Mouse (Mus musculus): Measurements from ENCODE around the gene 1700016K19Rik. TPM values are rescaled to one million over a fixed set of nuclear protein-coding genes. Genes with fewer than 3 reads are reported as not detected.

1700016K19Rik gene
- polyA plus RNA-seq, 1 experiment: not detected

GRCm38 (mm10) chr11:75965674-75966400 lies 33.9 kb upstream of the 1700016K19Rik start:
- peak overlapping the region; percentile 62 for H3K4me3 ChIP-seq (ENCODE audit: insufficient read depth, low read length)
- TF ChIP-seq POLR2A (IDR thresholded peaks at IDR 0.05; ENCODE audit: low read depth, low read length): no peak
- no peak for TF ChIP-seq CTCF (IDR thresholded peaks at IDR 0.05; ENCODE audit: borderline replicate concordance, insufficient read depth, low read length)
- no peaks in the 10 kb centered on the region for H3K4me1 ChIP-seq (ENCODE audit: control insufficient read depth, insufficient read depth, low read length)
- H3K27ac ChIP-seq (ENCODE audit: insufficient read depth, low read length): no peak overlapping the region

DNA sequence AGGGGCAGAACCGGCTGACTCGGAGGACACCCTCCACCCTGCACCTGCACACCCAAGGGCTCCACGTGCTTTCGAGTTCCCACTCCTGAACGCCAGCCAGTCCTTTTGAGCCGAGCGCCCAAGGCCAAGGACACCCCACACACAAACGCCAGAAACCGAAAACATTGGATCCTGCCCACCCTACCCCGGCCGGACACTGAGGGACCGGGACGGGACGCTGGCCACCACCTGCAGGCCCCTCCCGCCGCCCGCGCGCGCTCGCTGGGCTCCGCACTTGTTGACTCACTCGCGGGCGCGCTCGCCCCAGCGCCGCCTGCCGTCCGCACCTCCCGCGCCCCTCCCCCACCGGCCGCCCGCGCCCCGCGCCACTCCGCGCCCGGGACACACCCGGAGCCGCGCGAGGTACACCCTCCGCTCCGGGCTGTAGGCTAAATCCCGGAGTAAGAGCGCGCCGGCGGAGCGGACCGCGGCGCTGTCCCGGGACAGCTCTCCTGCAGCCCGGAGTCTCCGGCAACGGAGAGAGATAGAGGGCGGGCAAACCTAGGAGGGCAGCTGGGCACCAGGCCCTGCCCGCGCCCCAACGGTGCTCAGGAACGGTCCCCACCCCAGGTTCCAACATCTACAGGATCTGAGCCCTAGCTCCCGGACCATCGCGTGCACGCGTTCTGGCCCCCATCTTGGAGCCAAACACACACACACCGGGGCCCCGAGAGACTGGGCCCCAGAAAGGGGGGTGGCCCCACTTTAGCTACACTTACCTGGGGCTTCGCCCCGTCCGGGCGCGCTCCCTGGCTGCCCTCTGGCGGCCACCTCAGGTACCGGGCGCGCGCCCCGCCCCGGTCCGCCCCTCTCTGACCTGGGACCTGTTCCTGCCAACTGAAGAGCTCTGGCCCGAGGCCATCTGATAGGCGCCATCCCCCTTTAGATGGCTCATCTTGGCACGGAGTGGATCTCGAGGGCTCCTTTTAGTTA lies 33.0 kb upstream of the 1700016K19Rik start:
- TF ChIP-seq POLR2A (IDR thresholded peaks at IDR 0.05; ENCODE audit: low read depth, low read length): no peak
- TF ChIP-seq CTCF (IDR thresholded peaks at IDR 0.05; ENCODE audit: borderline replicate concordance, insufficient read depth, low read length): peak; percentile 32; the same call in 1 of the 2 replicates
- Histone ChIP-seq H3K4me3 (ENCODE audit: insufficient read depth, low read length) (peak overlapping the region; percentile 62), H3K27ac (ENCODE audit: insufficient read depth, low read length) (no peak overlapping the region)

DNA sequence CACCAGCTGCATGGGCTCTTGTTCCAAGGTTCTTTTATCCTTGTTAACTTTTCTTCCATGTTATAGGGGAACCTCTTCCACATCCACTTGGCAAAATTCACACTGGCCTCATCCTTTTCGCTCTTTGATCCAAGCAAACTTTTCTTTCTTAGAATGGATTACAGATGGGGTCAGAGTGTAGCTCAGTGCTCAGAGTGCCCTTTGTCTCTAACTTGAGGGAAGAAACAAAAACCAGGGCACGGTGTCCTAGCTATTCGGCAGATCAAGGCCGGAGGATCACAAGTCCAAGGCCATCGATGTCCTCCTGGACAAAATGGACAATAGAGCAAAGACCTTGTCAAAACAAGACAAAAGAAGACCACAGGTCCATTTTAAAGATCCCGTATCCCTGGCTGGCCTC lies 31.0 kb upstream of the 1700016K19Rik start:
- Histone ChIP-seq H3K4me3 (ENCODE audit: insufficient read depth, low read length) (no peak overlapping the region), H3K4me1 (ENCODE audit: control insufficient read depth, insufficient read depth, low read length) (no peaks in the 10 kb centered on the region), H3K27ac (ENCODE audit: insufficient read depth, low read length) (no peak overlapping the region)
- TF ChIP-seq POLR2A (IDR thresholded peaks at IDR 0.05; ENCODE audit: low read depth, low read length): no peak
- no peak for TF ChIP-seq CTCF (IDR thresholded peaks at IDR 0.05; ENCODE audit: borderline replicate concordance, insufficient read depth, low read length)

More for the DNA sequence above, 33.0 kb upstream of the 1700016K19Rik start:
- no peaks in the 10 kb centered on the region for H3K4me1 ChIP-seq (ENCODE audit: control insufficient read depth, insufficient read depth, low read length)

GRCm38 (mm10) chr11:75970629-75971028 lies 29.1 kb upstream of the 1700016K19Rik start:
- Histone ChIP-seq H3K4me1 (ENCODE audit: control insufficient read depth, insufficient read depth, low read length) (no peaks in the 10 kb centered on the region), H3K4me3 (ENCODE audit: insufficient read depth, low read length) (no peak overlapping the region), H3K27ac (ENCODE audit: insufficient read depth, low read length) (no peak overlapping the region)
- TF ChIP-seq POLR2A (IDR thresholded peaks at IDR 0.05; ENCODE audit: low read depth, low read length) (no peak), CTCF (IDR thresholded peaks at IDR 0.05; ENCODE audit: borderline replicate concordance, insufficient read depth, low read length) (no peak)

DNA sequence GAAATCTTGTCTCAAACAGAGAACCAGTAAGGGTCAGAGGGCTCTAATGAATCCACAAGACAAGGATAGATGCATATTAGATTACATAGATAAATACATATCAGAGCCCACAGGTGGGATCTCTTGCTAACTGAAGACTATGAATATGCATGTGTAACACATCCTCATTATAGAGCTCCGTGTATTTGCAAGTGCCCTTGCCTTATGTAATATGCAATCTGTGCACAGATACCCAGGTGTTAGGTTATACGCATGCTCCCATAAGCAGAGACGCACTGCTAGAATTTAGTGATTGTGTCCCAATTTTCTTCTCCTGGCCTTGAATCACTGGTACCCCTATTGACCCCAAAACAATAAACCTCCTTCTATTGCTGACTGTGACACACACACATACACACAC lies 27.5 kb upstream of the 1700016K19Rik start:
- no peak overlapping the region for H3K27ac ChIP-seq (ENCODE audit: insufficient read depth, low read length)
- H3K4me3 ChIP-seq (ENCODE audit: insufficient read depth, low read length): no peak overlapping the region
- no peaks in the 10 kb centered on the region for H3K4me1 ChIP-seq (ENCODE audit: control insufficient read depth, insufficient read depth, low read length)
- TF ChIP-seq POLR2A (IDR thresholded peaks at IDR 0.05; ENCODE audit: low read depth, low read length) (no peak), CTCF (IDR thresholded peaks at IDR 0.05; ENCODE audit: borderline replicate concordance, insufficient read depth, low read length) (no peak)

GRCm38 (mm10) chr11:75972916-75973567 lies 26.7 kb upstream of the 1700016K19Rik start:
- TF ChIP-seq POLR2A (IDR thresholded peaks at IDR 0.05; ENCODE audit: low read depth, low read length) (no peak), CTCF (IDR thresholded peaks at IDR 0.05; ENCODE audit: borderline replicate concordance, insufficient read depth, low read length) (no peak)
- Histone ChIP-seq H3K27ac (ENCODE audit: insufficient read depth, low read length) (no peak overlapping the region), H3K4me1 (ENCODE audit: control insufficient read depth, insufficient read depth, low read length) (no peaks in the 10 kb centered on the region), H3K4me3 (ENCODE audit: insufficient read depth, low read length) (no peak overlapping the region)

DNA sequence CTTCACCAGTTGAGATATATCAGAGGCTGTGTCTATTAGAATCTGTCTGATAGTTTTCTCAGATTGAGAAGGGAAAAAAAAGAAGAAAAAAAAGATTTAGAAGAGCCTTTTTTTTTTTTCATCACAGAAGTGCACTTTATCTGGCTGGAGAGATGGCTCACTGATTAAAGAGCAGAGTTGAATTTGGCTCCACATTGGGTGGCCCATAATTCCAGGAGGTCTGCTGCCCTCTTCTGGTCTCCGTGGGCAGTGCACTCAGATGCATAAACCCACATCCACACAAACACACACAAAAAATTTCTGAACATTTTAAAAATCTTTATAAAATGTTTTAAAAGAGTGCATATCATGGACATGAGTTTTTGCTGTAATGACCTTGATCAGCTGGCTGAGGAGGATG lies 25.7 kb upstream of the 1700016K19Rik start:
- Histone ChIP-seq H3K4me3 (ENCODE audit: insufficient read depth, low read length) (no peak overlapping the region), H3K4me1 (ENCODE audit: control insufficient read depth, insufficient read depth, low read length) (no peaks in the 10 kb centered on the region), H3K27ac (ENCODE audit: insufficient read depth, low read length) (no peak overlapping the region)
- TF ChIP-seq POLR2A (IDR thresholded peaks at IDR 0.05; ENCODE audit: low read depth, low read length) (no peak), CTCF (IDR thresholded peaks at IDR 0.05; ENCODE audit: borderline replicate concordance, insufficient read depth, low read length) (peak; percentile 26; the same call in 1 of the 2 replicates)

DNA sequence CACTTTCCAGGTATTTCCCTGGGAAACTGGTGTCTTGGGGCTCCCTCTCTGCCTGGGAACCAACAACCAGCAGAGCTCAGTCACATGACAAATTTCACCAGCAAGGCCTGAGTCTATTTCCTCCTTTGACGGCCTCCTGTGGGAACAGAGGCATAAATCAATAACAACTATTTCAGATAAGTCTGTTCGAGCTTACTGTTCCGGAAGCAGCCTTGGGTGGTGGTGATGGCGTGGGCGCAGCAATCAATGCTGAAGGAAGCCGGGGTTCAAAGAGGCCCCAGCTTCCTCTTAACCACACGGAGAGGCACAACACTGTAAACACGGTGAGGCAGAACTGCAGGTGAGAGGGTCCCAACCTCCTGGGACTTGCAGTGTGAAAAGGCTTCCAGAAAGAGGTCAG lies 23.0 kb upstream of the 1700016K19Rik start:
- no peak overlapping the region for H3K4me3 ChIP-seq (ENCODE audit: insufficient read depth, low read length)
- H3K27ac ChIP-seq (ENCODE audit: insufficient read depth, low read length): no peak overlapping the region
- TF ChIP-seq CTCF (IDR thresholded peaks at IDR 0.05; ENCODE audit: borderline replicate concordance, insufficient read depth, low read length): no peak
- TF ChIP-seq POLR2A (IDR thresholded peaks at IDR 0.05; ENCODE audit: low read depth, low read length): no peak
- no peaks in the 10 kb centered on the region for H3K4me1 ChIP-seq (ENCODE audit: control insufficient read depth, insufficient read depth, low read length)

GRCm38 (mm10) chr11:75978051-75978450 lies 21.7 kb upstream of the 1700016K19Rik start:
- no peak for TF ChIP-seq POLR2A (IDR thresholded peaks at IDR 0.05; ENCODE audit: low read depth, low read length)
- TF ChIP-seq CTCF (IDR thresholded peaks at IDR 0.05; ENCODE audit: borderline replicate concordance, insufficient read depth, low read length): no peak

More at GRCm38 (mm10) chr11:75978051-75978450, 21.7 kb upstream of the 1700016K19Rik start:
- Histone ChIP-seq H3K27ac (ENCODE audit: insufficient read depth, low read length) (no peak overlapping the region), H3K4me3 (ENCODE audit: insufficient read depth, low read length) (no peak overlapping the region), H3K4me1 (ENCODE audit: control insufficient read depth, insufficient read depth, low read length) (no peaks in the 10 kb centered on the region)

All from embryonic fibroblast, embryonic 13.5 days (primary cell).